Mouse (Mus musculus): Measurements from ENCODE around the gene Slc23a4.

DNA sequence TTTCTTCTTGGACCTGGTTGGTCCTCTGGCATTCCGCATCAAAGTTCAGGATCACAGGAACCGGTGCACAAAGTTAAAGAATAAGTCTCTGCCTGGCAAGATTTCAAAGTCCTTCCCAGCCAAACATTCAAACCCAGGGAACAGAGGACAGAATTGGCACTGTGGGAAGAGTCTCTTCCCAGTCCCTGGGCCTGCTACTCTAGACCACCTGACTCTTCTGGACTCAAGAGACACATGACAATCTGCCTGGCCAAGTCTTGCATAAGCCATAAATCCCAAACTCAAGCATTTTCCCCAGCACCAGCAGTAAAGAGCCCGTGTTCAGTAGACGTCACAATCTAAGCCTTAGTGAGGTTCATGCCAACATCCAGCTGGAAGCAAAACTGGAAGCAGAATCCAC is 81.5 kb downstream of the Slc23a4 start:
- TF ChIP-seq CTCF (IDR thresholded peaks at IDR 0.05; ENCODE audit: low read depth) (no peak), EP300 (IDR thresholded peaks at IDR 0.05; ENCODE audit: low read depth) (no peak)

Data from liver, postnatal 0 days (tissue).